Mouse (Mus musculus): ENCODE data around the gene Myo1e. TPM values are rescaled to one million over a fixed set of nuclear protein-coding genes. Genes with fewer than 3 reads are reported as not detected.
"Not testable (repeated sequence)": the region's sequence is repeated elsewhere in the genome, so short reads cannot be mapped to it uniquely, and the experiment has no call there.

The Myo1e gene
- polyA plus RNA-seq, 1 experiment from 2014 or later = 17.6 TPM

GRCm38 (mm10) chr9:70245040-70245439 lies 37.9 kb downstream of the Myo1e start:
- WGBS = 96% methylated on average over 9 of the region's 9 CpGs
- H3K27ac ChIP-seq (replicated peaks) = no peak overlapping the region
- DNase-seq (ENCODE audit: low spot score) = no peak
- H3K4me3 ChIP-seq = no peak overlapping the region
- no peaks in the 10 kb centered on the region for H3K36me3 ChIP-seq (replicated peaks)
- H3K4me1 ChIP-seq = peaks cover 37% of the 10 kb centered on the region
- no peaks in the 10 kb centered on the region for H3K9me3 ChIP-seq
- no peaks in the 10 kb centered on the region for H3K27me3 ChIP-seq (replicated peaks; ENCODE audit: low read depth, poor library complexity, severe bottlenecking)

GRCm38 (mm10) chr9:70246427-70246826 lies 39.3 kb downstream of the Myo1e start:
- no peaks in the 10 kb centered on the region for H3K9me3 ChIP-seq
- no peak for DNase-seq (ENCODE audit: low spot score)
- 63% methylated on average over 10 of the region's 10 CpGs for WGBS
- H3K4me3 ChIP-seq = no peak overlapping the region
- no peaks in the 10 kb centered on the region for H3K27me3 ChIP-seq (replicated peaks; ENCODE audit: low read depth, poor library complexity, severe bottlenecking)
- H3K27ac ChIP-seq (replicated peaks) = no peak overlapping the region; the same call in 1 of the 2 replicates
- peaks cover 24% of the 10 kb centered on the region for H3K4me1 ChIP-seq
- no peaks in the 10 kb centered on the region for H3K36me3 ChIP-seq (replicated peaks)

- no peaks in the 10 kb centered on the region for H3K9me3 ChIP-seq
- WGBS = 90% methylated on average over 6 of the region's 6 CpGs
- H3K4me1 ChIP-seq = peaks cover 10% of the 10 kb centered on the region; the same call in 1 of the 2 replicates
- H3K36me3 ChIP-seq (replicated peaks) = no peaks in the 10 kb centered on the region
- H3K27me3 ChIP-seq (replicated peaks; ENCODE audit: low read depth, poor library complexity, severe bottlenecking) = no peaks in the 10 kb centered on the region
- no peak for DNase-seq (ENCODE audit: low spot score)
- no peak overlapping the region for H3K27ac ChIP-seq (replicated peaks)
- H3K4me3 ChIP-seq = no peak overlapping the region
Observed at GRCm38 (mm10) chr9:70248046-70248445, 40.9 kb downstream of the Myo1e start.

GRCm38 (mm10) chr9:70248826-70249225 lies 41.7 kb downstream of the Myo1e start:
- no peak overlapping the region for H3K4me3 ChIP-seq
- no peaks in the 10 kb centered on the region for H3K27me3 ChIP-seq (replicated peaks; ENCODE audit: low read depth, poor library complexity, severe bottlenecking)
- no peaks in the 10 kb centered on the region for H3K36me3 ChIP-seq (replicated peaks)
- H3K4me1 ChIP-seq = peaks cover 7% of the 10 kb centered on the region; the same call in 1 of the 2 replicates
- DNase-seq (ENCODE audit: low spot score) = no peak
- H3K9me3 ChIP-seq = no peaks in the 10 kb centered on the region
- H3K27ac ChIP-seq (replicated peaks) = no peak overlapping the region
- 86% methylated on average over 4 of the region's 4 CpGs for WGBS

GRCm38 (mm10) chr9:70249881-70250681 lies 42.9 kb downstream of the Myo1e start:
- H3K4me1 ChIP-seq = peaks cover 7% of the 10 kb centered on the region; the same call in 1 of the 2 replicates
- no peaks in the 10 kb centered on the region for H3K36me3 ChIP-seq (replicated peaks)
- H3K9me3 ChIP-seq = no peaks in the 10 kb centered on the region
- no peaks in the 10 kb centered on the region for H3K27me3 ChIP-seq (replicated peaks; ENCODE audit: low read depth, poor library complexity, severe bottlenecking)
- no peak overlapping the region for H3K27ac ChIP-seq (replicated peaks)
- WGBS = 78% methylated on average over 12 of the region's 12 CpGs
- no peak for DNase-seq (ENCODE audit: low spot score)
- no peak overlapping the region for H3K4me3 ChIP-seq

- Histone ChIP-seq H3K9me3 (no peaks in the 10 kb centered on the region), H3K4me3 (no peak overlapping the region), H3K4me1 (0 out of 2 replicates have a peak, but pooled peaks cover 4% of the 10 kb centered on the region), H3K27me3 (replicated peaks; ENCODE audit: low read depth, poor library complexity, severe bottlenecking) (no peaks in the 10 kb centered on the region), H3K27ac (replicated peaks) (no peak overlapping the region), H3K36me3 (replicated peaks) (no peaks in the 10 kb centered on the region)
- no peak for DNase-seq (ENCODE audit: low spot score)
- WGBS = 86% methylated on average over 10 of the region's 10 CpGs
Observed at GRCm38 (mm10) chr9:70251441-70251985, 44.4 kb downstream of the Myo1e start.

GRCm38 (mm10) chr9:70253016-70253415 lies 45.9 kb downstream of the Myo1e start:
- 84% methylated on average over 1 of the region's 1 CpGs for whole genome bisulfite sequencing
- Histone ChIP-seq H3K9me3 (no peaks in the 10 kb centered on the region), H3K27me3 (replicated peaks; ENCODE audit: low read depth, poor library complexity, severe bottlenecking) (no peaks in the 10 kb centered on the region), H3K27ac (replicated peaks) (no peak overlapping the region), H3K36me3 (replicated peaks) (no peaks in the 10 kb centered on the region), H3K4me3 (no peak overlapping the region), H3K4me1 (peaks cover 15% of the 10 kb centered on the region)
- no peak for DNase-seq (ENCODE audit: low spot score)

GRCm38 (mm10) chr9:70255005-70255404 lies 47.9 kb downstream of the Myo1e start:
- no peak overlapping the region for H3K4me3 ChIP-seq
- no peak overlapping the region for H3K27ac ChIP-seq (replicated peaks)
- 72% methylated on average over 4 of the region's 4 CpGs for WGBS
- peaks cover 26% of the 10 kb centered on the region for H3K4me1 ChIP-seq
- no peaks in the 10 kb centered on the region for H3K9me3 ChIP-seq
- H3K36me3 ChIP-seq (replicated peaks) = no peaks in the 10 kb centered on the region
- no peaks in the 10 kb centered on the region for H3K27me3 ChIP-seq (replicated peaks; ENCODE audit: low read depth, poor library complexity, severe bottlenecking)
- DNase-seq (ENCODE audit: low spot score) = no peak

GRCm38 (mm10) chr9:70256027-70256426 lies 48.9 kb downstream of the Myo1e start:
- H3K4me3 ChIP-seq; H3K27ac ChIP-seq (replicated peaks); DNase-seq (ENCODE audit: low spot score); H3K36me3 ChIP-seq (replicated peaks); H3K9me3 ChIP-seq; H3K27me3 ChIP-seq (replicated peaks; ENCODE audit: low read depth, poor library complexity, severe bottlenecking): not testable (repeated sequence)
- H3K4me1 ChIP-seq = peaks cover 36% of the 10 kb centered on the region
- 93% methylated on average over 7 of the region's 7 CpGs for WGBS

- peak; percentile 75 for DNase-seq (ENCODE audit: low spot score)
- Histone ChIP-seq H3K27ac (replicated peaks) (peak overlapping the region; percentile 65), H3K9me3 (no peaks in the 10 kb centered on the region), H3K4me3 (peak overlapping the region; percentile 22; the same call in 1 of the 2 replicates), H3K4me1 (peaks cover 51% of the 10 kb centered on the region), H3K27me3 (replicated peaks; ENCODE audit: low read depth, poor library complexity, severe bottlenecking) (no peaks in the 10 kb centered on the region), H3K36me3 (replicated peaks) (no peaks in the 10 kb centered on the region)
- WGBS = 39% methylated on average over 13 of the region's 13 CpGs
Observed at GRCm38 (mm10) chr9:70257289-70258101, 50.3 kb downstream of the Myo1e start.

- WGBS = 44% methylated on average over 9 of the region's 9 CpGs
- Histone ChIP-seq H3K9me3 (no peaks in the 10 kb centered on the region), H3K4me1 (peaks cover 70% of the 10 kb centered on the region), H3K27ac (replicated peaks) (peak overlapping the region; percentile 59), H3K4me3 (no peak overlapping the region), H3K27me3 (replicated peaks; ENCODE audit: low read depth, poor library complexity, severe bottlenecking) (no peaks in the 10 kb centered on the region), H3K36me3 (replicated peaks) (no peaks in the 10 kb centered on the region)
- peak; percentile 67 for DNase-seq (ENCODE audit: low spot score)
Observed at GRCm38 (mm10) chr9:70260324-70260841, 53.2 kb downstream of the Myo1e start.

GRCm38 (mm10) chr9:70261646-70262045 lies 54.5 kb downstream of the Myo1e start:
- 0 out of 2 replicates have a peak overlapping the region, but pooled peaks have one; percentile 4 for H3K27ac ChIP-seq (replicated peaks)
- H3K4me3 ChIP-seq = no peak overlapping the region
- no peak for DNase-seq (ENCODE audit: low spot score)
- 81% methylated on average over 5 of the region's 5 CpGs for WGBS
- no peaks in the 10 kb centered on the region for H3K27me3 ChIP-seq (replicated peaks; ENCODE audit: low read depth, poor library complexity, severe bottlenecking)
- H3K36me3 ChIP-seq (replicated peaks) = no peaks in the 10 kb centered on the region
- H3K4me1 ChIP-seq = peaks cover 73% of the 10 kb centered on the region
- H3K9me3 ChIP-seq = no peaks in the 10 kb centered on the region
